In genomic region chr7:16048675-16049575, GRCm38 (mm10) we compare ENCODE assay signal across 8 mouse cellular contexts. TPM values are rescaled to one million over a fixed set of nuclear protein-coding genes. Genes with fewer than 3 reads are reported as not detected.
DNase-seq lines count a peak whose midpoint lies in the region; ATAC-seq and TF ChIP-seq lines count a peak whose summit lies in the region.

No protein-coding gene starts in this region.

- H3K9me3 ChIP-seq in embryonic facial prominence, embryonic 13.5 days = no peaks in the 10 kb centered on the region
- H3K9me3 ChIP-seq in kidney, embryonic 15.5 days (replicated peaks) = no peaks in the 10 kb centered on the region
- H3K9me3 ChIP-seq in midbrain, embryonic 13.5 days = no peaks in the 10 kb centered on the region

- H3K27me3 ChIP-seq in embryonic facial prominence, embryonic 13.5 days = no peaks in the 10 kb centered on the region
- H3K27me3 ChIP-seq in kidney, embryonic 15.5 days = no peaks in the 10 kb centered on the region
- no peaks in the 10 kb centered on the region for H3K27me3 ChIP-seq in midbrain, embryonic 13.5 days

- no peak for TF ChIP-seq POLR2A in lung, adult 2 months (IDR thresholded peaks at IDR 0.05; ENCODE audit: borderline replicate concordance, extremely low read depth, low read depth, low read length)

- peak overlapping the region; percentile 91 for H3K27ac ChIP-seq in embryonic facial prominence, embryonic 13.5 days
- H3K27ac ChIP-seq in kidney, embryonic 15.5 days = peak overlapping the region; percentile 97
- peak overlapping the region; percentile 99 for H3K27ac ChIP-seq in midbrain, embryonic 13.5 days

- peaks cover 21% of the 10 kb centered on the region for H3K4me1 ChIP-seq in lung, adult 2 months (ENCODE audit: control insufficient read depth, insufficient read depth, low read length)
- peaks cover 49% of the 10 kb centered on the region for H3K4me1 ChIP-seq in embryonic facial prominence, embryonic 13.5 days
- peaks cover 57% of the 10 kb centered on the region for H3K4me1 ChIP-seq in kidney, embryonic 15.5 days
- H3K4me1 ChIP-seq in midbrain, embryonic 13.5 days (replicated peaks) = peaks cover 58% of the 10 kb centered on the region

- H3K4me3 ChIP-seq in lung, adult 2 months (replicated peaks; ENCODE audit: extremely low read depth, low read depth, low read length) = peak overlapping the region; percentile 98
- peak overlapping the region; percentile 84 for H3K4me3 ChIP-seq in embryonic facial prominence, embryonic 13.5 days
- H3K4me3 ChIP-seq in kidney, embryonic 15.5 days (replicated peaks) = peak overlapping the region; percentile 92
- H3K4me3 ChIP-seq in midbrain, embryonic 13.5 days (replicated peaks) = peak overlapping the region; percentile 91

- ATAC-seq in embryonic facial prominence, embryonic 13.5 days (ENCODE audit: insufficient number of reproducible peaks, insufficient read depth, low FRiP score, low TSS enrichment, low read depth) = 0 out of 2 replicates have a peak, but pooled peaks have one; percentile 0
- ATAC-seq in kidney, embryonic 15.5 days (replicated peaks; ENCODE audit: low FRiP score) = peak; percentile 1
- 0 out of 2 replicates have a peak, but pooled peaks have one; percentile 0 for ATAC-seq in midbrain, embryonic 13.5 days

- no peak for DNase-seq in lung, adult 2 months
- no peak for DNase-seq in lung, adult 18-20 months
- peak; percentile 67 for DNase-seq in MEL-GATA-1-ER (ENCODE audit: extremely low read depth, low read depth)
- DNase-seq in Muller cell, postnatal 12 days (ENCODE audit: inconsistent ontology term) = no peak
- no peak for DNase-seq in layer of hippocampus, postnatal 10 days (ENCODE audit: low spot score in 2 of 2)

- H3K9ac ChIP-seq in embryonic facial prominence, embryonic 13.5 days = peak overlapping the region; percentile 99
- peak overlapping the region; percentile 86 for H3K9ac ChIP-seq in kidney, embryonic 15.5 days
- peak overlapping the region; percentile 85 for H3K9ac ChIP-seq in midbrain, embryonic 13.5 days (replicated peaks)

- WGBS in lung, adult 2 months = 7% methylated on average over 36 of the region's 36 CpGs
- 8% methylated on average over 36 of the region's 36 CpGs for WGBS in embryonic facial prominence, embryonic 13.5 days
- 6% methylated on average over 36 of the region's 36 CpGs for WGBS in kidney, embryonic 15.5 days
- WGBS in midbrain, embryonic 13.5 days = 10% methylated on average over 36 of the region's 36 CpGs

- H3K4me2 ChIP-seq in embryonic facial prominence, embryonic 13.5 days = peak overlapping the region; percentile 79
- peak overlapping the region; percentile 83 for H3K4me2 ChIP-seq in kidney, embryonic 15.5 days
- H3K4me2 ChIP-seq in midbrain, embryonic 13.5 days (replicated peaks) = peak overlapping the region; percentile 80

- no peaks in the 10 kb centered on the region for H3K36me3 ChIP-seq in embryonic facial prominence, embryonic 13.5 days
- H3K36me3 ChIP-seq in kidney, embryonic 15.5 days = no peaks in the 10 kb centered on the region
- H3K36me3 ChIP-seq in midbrain, embryonic 13.5 days = no peaks in the 10 kb centered on the region

- no peak for TF ChIP-seq CTCF in lung, adult 2 months (IDR thresholded peaks at IDR 0.05; ENCODE audit: insufficient read depth, low read length)

RNA-seq across cellular contexts. Expression of gene Bicra, which starts 1.2 kb away (rescaled TPM):
- 19.0 and 21.2 TPM in 2 replicates for polyA plus RNA-seq in lung, adult 2 months (2012; rRNA removed)
- polyA plus RNA-seq in embryonic facial prominence, embryonic 13.5 days (2015; fragmentation: Nextera tagmentation; extraction: Ambion mirVana) = 9.5 and 10.4 TPM in 2 replicates
- polyA plus RNA-seq in kidney, embryonic 15.5 days (2015; fragmentation: Nextera tagmentation; extraction: Ambion mirVana) = 7.5 and 8.1 TPM in 2 replicates
- polyA plus RNA-seq in midbrain, embryonic 13.5 days (2015; fragmentation: Nextera tagmentation; extraction: Ambion mirVana) = 7.9 and 10.2 TPM in 2 replicates
- 10 to 100 TPM; 19.3 to 21.1 TPM for total RNA-seq in layer of hippocampus, postnatal 10 days (2021)

RNA-seq across cellular contexts. Expression of gene Zfp541, which starts 12.7 kb away (rescaled TPM):
- 0.02 and 0.04 TPM in 2 replicates for polyA plus RNA-seq in lung, adult 2 months (2012; rRNA removed)
- 0.07 and 0.11 TPM in 2 replicates for polyA plus RNA-seq in embryonic facial prominence, embryonic 13.5 days (2015; fragmentation: Nextera tagmentation; extraction: Ambion mirVana)
- 0.13 TPM in 1 of 2 replicates, not detected in the other for polyA plus RNA-seq in kidney, embryonic 15.5 days (2015; fragmentation: Nextera tagmentation; extraction: Ambion mirVana)
- not detected in 2 replicates for polyA plus RNA-seq in midbrain, embryonic 13.5 days (2015; fragmentation: Nextera tagmentation; extraction: Ambion mirVana)
- total RNA-seq in layer of hippocampus, postnatal 10 days (2021) = under 1 TPM; 0.40 to 0.43 TPM

RNA-seq across cellular contexts. Expression of gene Napa, which starts 49.3 kb away (rescaled TPM):
- 144 and 157 TPM in 2 replicates for polyA plus RNA-seq in lung, adult 2 months (2012; rRNA removed)
- polyA plus RNA-seq in embryonic facial prominence, embryonic 13.5 days (2015; fragmentation: Nextera tagmentation; extraction: Ambion mirVana) = 195 and 216 TPM in 2 replicates
- polyA plus RNA-seq in kidney, embryonic 15.5 days (2015; fragmentation: Nextera tagmentation; extraction: Ambion mirVana) = 178 and 203 TPM in 2 replicates
- polyA plus RNA-seq in midbrain, embryonic 13.5 days (2015; fragmentation: Nextera tagmentation; extraction: Ambion mirVana) = 196 and 203 TPM in 2 replicates
- total RNA-seq in layer of hippocampus, postnatal 10 days (2021) = 100 to 1,000 TPM; 191 to 195 TPM
